Mouse (Mus musculus): Measurements from ENCODE around the gene Capn3. TPM values are rescaled to one million over a fixed set of nuclear protein-coding genes. Genes with fewer than 3 reads are reported as not detected.

Capn3 gene
- total and polyA plus RNA-seq, 3 experiments = 0.05 TPM; not detected in 2

- H3K9me3 ChIP-seq (replicated peaks) = no peaks in the 10 kb centered on the region
- no peaks in the 10 kb centered on the region for H3K36me3 ChIP-seq (replicated peaks)
- no peak for TF ChIP-seq GATA1 (IDR thresholded peaks at IDR 0.05; ENCODE audit: borderline replicate concordance, low read length)
- no peak for TF ChIP-seq TAL1 (conservative IDR thresholded peaks at IDR 0.05; ENCODE audit: low read depth, low read length)
- TF ChIP-seq POLR2AphosphoS5 (IDR thresholded peaks at IDR 0.05; ENCODE audit: insufficient replicate concordance, low read depth, low read length) = no peak
- no peak for TF ChIP-seq CTCF (IDR thresholded peaks at IDR 0.05; ENCODE audit: low read depth, low read length)
- TF ChIP-seq GATA2 (IDR thresholded peaks at IDR 0.05; ENCODE audit: borderline replicate concordance, low read depth, low read length) = no peak
- no peak for DNase-seq (ENCODE audit: low spot score)
- peaks cover 52% of the 10 kb centered on the region for H3K27me3 ChIP-seq (ENCODE audit: insufficient read depth, low read length)
- no peaks in the 10 kb centered on the region for H3K4me1 ChIP-seq (ENCODE audit: insufficient read depth, low read depth, low read length)
- no peak overlapping the region for H3K4me3 ChIP-seq (ENCODE audit: low read depth, low read length)
- no peak for ATAC-seq (ENCODE audit: extremely low read depth, insufficient number of reproducible peaks, low FRiP score, poor library complexity, severe bottlenecking)
Observed at GRCm38 (mm10) chr2:120464091-120464490, 8.3 kb downstream of the Capn3 start.

GRCm38 (mm10) chr2:120464732-120465396, 9.0 kb downstream of the Capn3 start:
- Histone ChIP-seq H3K36me3 (replicated peaks) (no peaks in the 10 kb centered on the region), H3K27me3 (ENCODE audit: insufficient read depth, low read length) (peaks cover 58% of the 10 kb centered on the region), H3K9me3 (replicated peaks) (no peaks in the 10 kb centered on the region), H3K4me1 (ENCODE audit: insufficient read depth, low read depth, low read length) (peaks cover 6% of the 10 kb centered on the region; the same call in 1 of the 2 replicates), H3K4me3 (ENCODE audit: low read depth, low read length) (no peak overlapping the region)
- DNase-seq (ENCODE audit: low spot score) (no peak), ATAC-seq (ENCODE audit: extremely low read depth, insufficient number of reproducible peaks, low FRiP score, poor library complexity, severe bottlenecking) (no peak)
- no peak for TF ChIP-seq CTCF (IDR thresholded peaks at IDR 0.05; ENCODE audit: low read depth, low read length)
- TF ChIP-seq POLR2AphosphoS5 (IDR thresholded peaks at IDR 0.05; ENCODE audit: insufficient replicate concordance, low read depth, low read length) = no peak
- TF ChIP-seq GATA2 (IDR thresholded peaks at IDR 0.05; ENCODE audit: borderline replicate concordance, low read depth, low read length) = no peak
- TF ChIP-seq GATA1 (IDR thresholded peaks at IDR 0.05; ENCODE audit: borderline replicate concordance, low read length) = no peak
- TF ChIP-seq TAL1 (conservative IDR thresholded peaks at IDR 0.05; ENCODE audit: low read depth, low read length) = no peak

GRCm38 (mm10) chr2:120465397-120465785, 9.6 kb downstream of the Capn3 start:
- H3K4me3 ChIP-seq (ENCODE audit: low read depth, low read length) = no peak overlapping the region
- ATAC-seq (ENCODE audit: extremely low read depth, insufficient number of reproducible peaks, low FRiP score, poor library complexity, severe bottlenecking) (no peak), DNase-seq (ENCODE audit: low spot score) (no peak)
- no peaks in the 10 kb centered on the region for H3K36me3 ChIP-seq (replicated peaks)
- TF ChIP-seq CTCF (IDR thresholded peaks at IDR 0.05; ENCODE audit: low read depth, low read length) (no peak), TAL1 (conservative IDR thresholded peaks at IDR 0.05; ENCODE audit: low read depth, low read length) (no peak), GATA1 (IDR thresholded peaks at IDR 0.05; ENCODE audit: borderline replicate concordance, low read length) (no peak), POLR2AphosphoS5 (IDR thresholded peaks at IDR 0.05; ENCODE audit: insufficient replicate concordance, low read depth, low read length) (no peak), GATA2 (IDR thresholded peaks at IDR 0.05; ENCODE audit: borderline replicate concordance, low read depth, low read length) (no peak)
- H3K9me3 ChIP-seq (replicated peaks) = no peaks in the 10 kb centered on the region
- peaks cover 63% of the 10 kb centered on the region for H3K27me3 ChIP-seq (ENCODE audit: insufficient read depth, low read length)
- peaks cover 8% of the 10 kb centered on the region; the same call in 1 of the 2 replicates for H3K4me1 ChIP-seq (ENCODE audit: insufficient read depth, low read depth, low read length)

- no peaks in the 10 kb centered on the region for H3K36me3 ChIP-seq (replicated peaks)
- ATAC-seq (ENCODE audit: extremely low read depth, insufficient number of reproducible peaks, low FRiP score, poor library complexity, severe bottlenecking) = no peak
- no peak overlapping the region for H3K4me3 ChIP-seq (ENCODE audit: low read depth, low read length)
- no peak for DNase-seq (ENCODE audit: low spot score)
- TF ChIP-seq CTCF (IDR thresholded peaks at IDR 0.05; ENCODE audit: low read depth, low read length) (no peak), GATA1 (IDR thresholded peaks at IDR 0.05; ENCODE audit: borderline replicate concordance, low read length) (no peak), TAL1 (conservative IDR thresholded peaks at IDR 0.05; ENCODE audit: low read depth, low read length) (no peak), GATA2 (IDR thresholded peaks at IDR 0.05; ENCODE audit: borderline replicate concordance, low read depth, low read length) (no peak), POLR2AphosphoS5 (IDR thresholded peaks at IDR 0.05; ENCODE audit: insufficient replicate concordance, low read depth, low read length) (no peak)
- H3K4me1 ChIP-seq (ENCODE audit: insufficient read depth, low read depth, low read length) = peaks cover 8% of the 10 kb centered on the region; the same call in 1 of the 2 replicates
- H3K27me3 ChIP-seq (ENCODE audit: insufficient read depth, low read length) = peaks cover 57% of the 10 kb centered on the region
- no peaks in the 10 kb centered on the region for H3K9me3 ChIP-seq (replicated peaks)
Observed at GRCm38 (mm10) chr2:120468011-120468410, 12.2 kb downstream of the Capn3 start.

GRCm38 (mm10) chr2:120469220-120469619, 13.4 kb downstream of the Capn3 start:
- H3K36me3 ChIP-seq (replicated peaks) = no peaks in the 10 kb centered on the region
- H3K27me3 ChIP-seq (ENCODE audit: insufficient read depth, low read length) = peaks cover 51% of the 10 kb centered on the region
- no peak for ATAC-seq (ENCODE audit: extremely low read depth, insufficient number of reproducible peaks, low FRiP score, poor library complexity, severe bottlenecking)
- no peak overlapping the region for H3K4me3 ChIP-seq (ENCODE audit: low read depth, low read length)
- no peaks in the 10 kb centered on the region for H3K9me3 ChIP-seq (replicated peaks)
- peaks cover 8% of the 10 kb centered on the region for H3K4me1 ChIP-seq (ENCODE audit: insufficient read depth, low read depth, low read length)
- TF ChIP-seq CTCF (IDR thresholded peaks at IDR 0.05; ENCODE audit: low read depth, low read length) = no peak
- TF ChIP-seq POLR2AphosphoS5 (IDR thresholded peaks at IDR 0.05; ENCODE audit: insufficient replicate concordance, low read depth, low read length) = no peak
- TF ChIP-seq GATA1 (IDR thresholded peaks at IDR 0.05; ENCODE audit: borderline replicate concordance, low read length) = no peak
- TF ChIP-seq TAL1 (conservative IDR thresholded peaks at IDR 0.05; ENCODE audit: low read depth, low read length) = no peak
- TF ChIP-seq GATA2 (IDR thresholded peaks at IDR 0.05; ENCODE audit: borderline replicate concordance, low read depth, low read length) = no peak
- DNase-seq (ENCODE audit: low spot score) = no peak

GRCm38 (mm10) chr2:120469715-120470114, 13.9 kb downstream of the Capn3 start:
- H3K27me3 ChIP-seq (ENCODE audit: insufficient read depth, low read length) = peaks cover 46% of the 10 kb centered on the region
- DNase-seq (ENCODE audit: low spot score) = no peak
- H3K9me3 ChIP-seq (replicated peaks) = no peaks in the 10 kb centered on the region
- no peaks in the 10 kb centered on the region for H3K36me3 ChIP-seq (replicated peaks)
- no peak for TF ChIP-seq CTCF (IDR thresholded peaks at IDR 0.05; ENCODE audit: low read depth, low read length)
- TF ChIP-seq GATA1 (IDR thresholded peaks at IDR 0.05; ENCODE audit: borderline replicate concordance, low read length) = no peak
- no peak for TF ChIP-seq TAL1 (conservative IDR thresholded peaks at IDR 0.05; ENCODE audit: low read depth, low read length)
- TF ChIP-seq GATA2 (IDR thresholded peaks at IDR 0.05; ENCODE audit: borderline replicate concordance, low read depth, low read length) = no peak
- TF ChIP-seq POLR2AphosphoS5 (IDR thresholded peaks at IDR 0.05; ENCODE audit: insufficient replicate concordance, low read depth, low read length) = no peak
- no peak for ATAC-seq (ENCODE audit: extremely low read depth, insufficient number of reproducible peaks, low FRiP score, poor library complexity, severe bottlenecking)
- no peak overlapping the region for H3K4me3 ChIP-seq (ENCODE audit: low read depth, low read length)
- H3K4me1 ChIP-seq (ENCODE audit: insufficient read depth, low read depth, low read length) = peaks cover 8% of the 10 kb centered on the region
